Mouse (Mus musculus): ENCODE measurements around the gene Coro1c.

Coro1c gene

DNA sequence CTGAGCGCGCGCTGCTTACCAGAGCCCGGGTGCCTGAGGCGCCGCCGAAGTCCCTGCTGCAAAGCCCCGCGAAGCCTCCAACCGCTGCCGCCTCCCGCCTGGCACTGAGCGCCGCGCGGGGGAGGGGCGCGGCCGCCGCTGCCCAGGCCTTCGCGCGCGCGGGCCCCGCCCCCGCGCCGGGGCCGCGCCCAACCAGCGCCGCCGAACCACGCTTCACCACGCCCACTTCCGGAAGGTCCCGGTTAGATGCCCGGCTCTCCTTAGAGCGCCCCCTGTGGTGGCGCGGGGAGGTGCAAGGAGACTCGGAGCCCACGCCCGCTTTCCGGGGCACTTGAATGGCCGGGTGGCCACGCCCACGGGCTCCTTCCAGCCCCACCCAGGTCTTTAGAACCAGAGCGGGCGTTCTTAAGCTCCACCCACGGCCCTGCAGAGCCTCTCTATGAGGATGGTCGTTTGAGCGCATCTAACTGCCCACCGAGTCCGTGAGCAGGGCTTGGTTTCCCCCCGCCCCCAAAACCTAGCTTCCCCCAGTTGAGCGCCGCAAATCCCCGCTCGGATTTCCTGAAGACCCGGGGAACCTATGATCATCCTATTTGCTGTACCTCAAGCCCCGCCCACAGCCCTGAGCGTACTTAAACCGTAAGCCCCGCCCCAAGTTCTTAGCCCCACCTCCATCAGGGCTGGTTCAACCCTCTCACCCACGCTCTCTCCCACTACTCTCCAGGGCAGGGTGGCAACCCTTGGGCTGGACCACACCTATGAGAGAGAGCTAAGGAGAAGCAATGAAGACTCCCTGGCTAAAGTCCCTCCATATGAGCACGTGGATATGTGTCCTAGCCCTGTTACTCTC lies at the start of gene Coro1c:
Gene Coro1c (minus strand): TSS at position 167 of the 850 bp plus-strand sequence.
- DNase-seq: peak; percentile 99

- peak; percentile 98 for DNase-seq
These were observed 48.0 kb upstream of the Coro1c start for GRCm38 (mm10) chr5:113956510-113956909.

DNA sequence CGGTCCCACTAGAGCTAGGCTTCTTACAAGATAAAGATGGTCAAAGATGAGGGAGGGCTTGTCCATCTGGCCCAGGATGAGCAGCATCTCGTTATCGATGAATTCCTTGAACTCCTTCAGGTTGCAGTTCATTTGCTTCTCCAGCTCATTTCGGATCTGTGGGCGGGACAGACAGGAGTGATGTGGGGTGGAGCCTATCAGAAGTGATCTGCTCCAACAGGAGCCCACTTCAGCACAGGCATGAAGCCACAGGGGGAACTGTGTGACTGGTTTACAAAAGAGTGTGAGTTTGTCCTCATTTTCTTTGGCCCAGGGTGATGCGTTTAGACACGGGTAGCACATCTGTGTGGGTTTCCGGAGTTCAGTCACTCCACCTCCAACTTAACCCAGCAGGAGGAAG lies 47.1 kb upstream of the Coro1c start:
- DNase-seq: no peak

GRCm38 (mm10) chr5:113955281-113955680 lies 46.7 kb upstream of the Coro1c start:
- no peak for DNase-seq

GRCm38 (mm10) chr5:113954421-113954820 lies 45.9 kb upstream of the Coro1c start:
- peak; percentile 89 for DNase-seq

GRCm38 (mm10) chr5:113952519-113952918 lies 44.0 kb upstream of the Coro1c start:
- no peak for DNase-seq

DNA sequence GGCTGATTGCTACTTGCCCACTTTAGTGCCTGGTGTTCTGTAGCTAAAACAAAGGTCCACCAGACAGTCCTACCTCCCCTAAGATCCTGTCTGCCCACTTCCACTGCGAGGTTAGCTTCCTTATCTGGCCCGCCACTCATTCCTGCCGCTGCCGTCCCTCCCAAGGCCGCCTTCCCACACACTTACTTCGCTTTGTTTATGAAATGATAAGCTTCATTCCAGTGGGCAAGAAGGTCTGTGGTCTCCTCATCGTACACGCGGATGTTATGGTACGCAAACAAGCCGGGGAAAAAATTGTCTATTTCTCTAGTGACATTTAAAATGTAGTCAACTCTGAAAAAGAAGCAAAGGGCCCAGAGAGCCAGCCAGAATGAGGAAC lies 43.1 kb upstream of the Coro1c start:
- DNase-seq: no peak

GRCm38 (mm10) chr5:113950786-113951692 lies 42.5 kb upstream of the Coro1c start:
- no peak for DNase-seq

DNA sequence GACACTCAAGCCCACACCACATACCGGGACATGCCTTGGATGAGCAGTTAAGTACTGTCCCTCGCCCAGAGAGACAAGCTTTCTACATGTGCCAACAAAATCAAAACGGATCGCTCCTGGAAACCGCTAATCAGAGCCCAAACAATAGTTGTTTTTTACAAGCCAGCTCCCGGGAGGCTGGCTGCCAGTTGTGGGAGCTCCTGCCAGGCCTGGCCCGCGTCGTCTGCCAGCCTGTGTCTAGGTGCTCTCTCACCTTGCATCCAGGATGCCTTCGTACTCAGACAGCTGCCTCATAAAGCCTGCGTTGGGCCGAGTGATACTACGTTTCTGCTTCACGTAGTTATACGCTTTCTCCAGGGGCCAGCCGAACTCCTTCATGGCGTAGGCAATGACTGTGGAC lies 41.6 kb upstream of the Coro1c start:
- DNase-seq: no peak

DNA sequence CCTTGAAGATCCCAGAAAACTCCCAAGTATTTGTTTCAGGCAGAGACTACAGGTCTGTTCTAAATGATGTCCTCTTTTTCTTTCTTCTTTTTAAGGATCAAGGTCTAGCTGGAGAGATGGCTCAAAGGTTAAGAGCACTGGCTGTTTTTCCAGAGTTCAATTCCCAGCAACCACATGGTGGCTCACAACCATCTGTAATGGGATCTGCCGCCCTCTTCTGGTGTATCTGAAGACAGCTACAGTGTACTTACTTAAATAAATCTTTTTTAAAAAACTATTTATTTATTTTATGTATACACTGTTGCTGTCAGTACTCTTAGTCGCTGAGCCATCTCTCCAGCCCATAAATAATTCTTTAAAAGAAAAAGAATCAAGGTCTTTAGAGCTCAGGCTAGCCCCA lies 38.7 kb upstream of the Coro1c start:
- DNase-seq: no peak

DNA sequence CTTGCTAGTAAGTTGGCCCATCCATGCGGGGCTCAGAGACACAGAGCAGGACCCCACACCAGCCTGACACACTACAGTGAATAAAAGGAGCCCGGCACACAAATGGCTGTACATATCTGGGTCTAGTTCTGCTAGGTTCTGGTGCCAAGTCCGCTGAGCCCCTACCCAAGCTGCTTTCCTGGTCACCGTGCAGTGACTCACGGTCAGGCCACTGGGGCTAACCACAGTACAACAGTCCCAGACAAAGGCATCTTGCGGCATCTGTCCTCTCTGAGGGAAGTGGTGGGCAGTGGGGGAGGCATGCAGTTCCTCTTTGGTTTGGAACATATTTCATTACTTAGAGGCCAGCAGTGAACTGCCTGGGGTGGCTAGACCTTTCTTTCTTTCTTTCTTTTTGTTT lies 36.6 kb upstream of the Coro1c start:
- DNase-seq: no peak

DNA sequence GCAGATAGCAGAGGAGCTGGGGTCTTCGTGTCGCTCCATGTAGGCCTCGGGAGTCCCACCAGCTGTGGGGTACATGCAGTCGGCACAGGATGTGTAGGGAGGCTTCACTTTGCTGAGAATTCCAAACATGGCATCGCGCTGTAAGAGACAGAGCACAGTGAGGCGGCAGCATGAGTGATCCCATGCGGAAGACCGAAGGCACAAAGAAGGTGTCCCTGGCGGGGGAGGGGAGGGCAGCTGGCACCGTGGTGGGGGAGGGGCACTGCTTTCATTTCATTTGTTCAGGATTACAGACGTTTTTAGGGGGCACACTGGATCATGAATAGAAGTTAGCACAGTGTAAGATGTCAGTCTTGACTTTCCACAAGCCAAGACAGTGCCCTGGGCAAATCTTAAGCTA lies 34.8 kb upstream of the Coro1c start:
- no peak for DNase-seq

DNA sequence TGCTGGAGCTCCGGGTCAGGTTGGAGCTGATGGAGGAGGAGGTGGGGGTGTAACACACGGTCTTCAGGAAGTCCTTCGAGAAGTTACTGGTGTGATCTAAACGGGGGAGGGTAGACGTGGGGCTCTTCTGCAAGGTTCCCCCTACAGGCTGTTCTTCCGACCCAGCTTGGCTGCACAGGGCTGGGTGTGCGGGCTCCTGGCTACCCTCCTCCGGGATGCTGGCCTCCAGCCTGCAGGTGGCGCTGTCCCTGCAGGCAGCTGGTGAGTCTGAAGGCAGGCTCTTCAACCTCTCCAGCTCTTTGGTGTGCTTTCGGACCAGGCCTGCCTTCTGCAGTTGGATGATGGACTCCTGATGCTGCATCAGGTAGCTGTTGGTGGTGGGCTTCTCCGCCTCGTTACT lies 34.0 kb upstream of the Coro1c start:
- no peak for DNase-seq

DNA sequence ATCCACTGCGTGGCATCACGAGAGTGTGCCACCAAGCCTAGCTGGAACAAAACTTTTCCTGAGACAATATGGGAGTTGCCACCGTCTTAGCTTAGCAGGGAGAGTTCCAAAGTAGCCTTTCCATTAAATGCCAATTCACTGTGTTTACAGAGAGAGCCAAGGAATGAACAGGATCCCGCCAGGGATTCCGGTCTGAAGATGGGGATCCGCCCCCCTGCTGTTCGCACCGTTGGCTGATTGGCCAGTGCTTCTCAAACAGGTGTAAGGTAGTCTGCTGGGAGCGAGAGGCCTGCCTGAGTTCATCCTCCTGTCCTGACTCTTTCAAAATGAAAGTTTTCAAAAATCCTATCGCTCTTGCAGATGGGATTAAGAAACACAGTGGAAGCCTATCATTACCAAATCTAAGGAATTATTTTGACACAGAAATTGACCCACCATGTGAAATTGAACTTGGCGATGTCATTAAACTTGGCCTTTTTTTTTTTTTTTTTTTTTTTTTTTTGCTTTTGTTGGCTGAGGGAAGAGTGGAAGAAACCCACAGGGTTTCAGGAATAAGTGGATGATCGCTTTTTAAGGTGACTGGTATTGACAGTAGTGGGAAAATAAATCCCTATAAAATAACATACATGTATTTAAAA lies 30.8 kb upstream of the Coro1c start:
- no peak for DNase-seq

- no peak for DNase-seq
These were observed 29.1 kb upstream of the Coro1c start for GRCm38 (mm10) chr5:113937650-113938049.

DNA sequence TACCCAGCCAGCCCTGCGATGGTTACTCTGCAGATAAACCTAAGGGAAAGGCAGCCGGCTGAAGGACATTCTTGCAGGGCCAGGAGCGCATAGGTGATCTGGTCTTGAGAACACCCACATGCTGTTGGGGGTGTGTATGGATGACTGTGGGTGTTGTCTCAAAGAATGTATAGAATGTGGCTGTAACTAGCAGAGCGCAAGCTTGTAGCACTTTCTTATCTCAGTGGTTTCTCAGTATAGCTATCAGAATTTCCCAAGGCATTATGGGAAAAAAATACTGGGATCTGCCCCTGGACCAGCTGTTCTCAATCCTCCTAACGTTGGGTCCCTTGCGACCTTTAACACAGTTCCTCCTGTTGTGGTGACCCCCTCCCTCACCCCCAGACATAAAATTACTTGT lies 25.3 kb upstream of the Coro1c start:
- no peak for DNase-seq

GRCm38 (mm10) chr5:113933480-113933879 lies 24.9 kb upstream of the Coro1c start:
- DNase-seq: no peak

GRCm38 (mm10) chr5:113932310-113932709 lies 23.8 kb upstream of the Coro1c start:
- no peak for DNase-seq

DNA sequence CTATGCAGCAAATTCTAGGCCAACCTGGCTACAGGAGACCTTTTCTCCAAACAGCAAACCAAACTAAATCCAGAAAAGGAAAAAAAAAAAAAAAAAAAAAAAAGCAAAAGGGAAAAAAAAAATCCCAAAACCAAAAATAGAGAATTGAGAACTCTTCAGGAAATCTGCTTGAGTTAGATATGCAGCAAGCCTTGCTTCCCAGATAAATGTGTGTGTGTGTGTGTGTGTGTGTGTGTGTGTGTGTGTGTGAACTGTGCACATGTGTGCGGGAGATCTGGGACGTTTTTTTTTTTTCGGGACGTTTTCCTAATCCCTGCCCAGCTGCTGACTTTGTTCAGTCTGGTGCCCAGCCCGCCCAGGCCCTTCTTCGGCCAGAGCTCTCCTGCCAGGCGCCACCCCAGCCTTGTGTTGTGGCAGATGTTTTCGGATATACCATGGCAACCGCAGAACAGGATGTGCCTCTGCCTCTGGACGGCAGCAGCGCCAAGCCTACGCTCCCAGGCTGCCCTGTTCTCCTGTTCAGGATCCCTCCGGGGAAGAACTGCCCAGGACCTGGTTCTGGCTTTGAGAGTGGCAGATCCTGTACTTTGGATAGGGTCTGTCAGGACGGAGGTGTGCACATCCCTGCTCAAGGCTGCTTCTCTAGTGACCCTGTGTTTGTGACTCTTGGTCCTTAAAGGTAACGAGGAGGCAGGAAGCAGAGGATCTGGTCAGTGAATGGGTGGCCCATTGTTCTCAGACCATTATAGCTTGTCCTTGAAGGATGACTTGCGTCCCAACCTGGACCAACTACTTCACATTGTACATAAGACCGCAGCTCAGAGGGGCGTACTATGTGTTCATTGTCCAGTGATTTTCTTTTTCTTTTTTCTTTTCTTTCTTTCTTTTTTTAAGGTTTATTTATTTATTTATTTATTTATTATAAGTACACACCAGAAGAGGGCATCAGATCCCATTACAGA lies 22.4 kb upstream of the Coro1c start:
- DNase-seq: no peak

GRCm38 (mm10) chr5:113929950-113930647 lies 21.5 kb upstream of the Coro1c start:
- no peak for DNase-seq

DNA sequence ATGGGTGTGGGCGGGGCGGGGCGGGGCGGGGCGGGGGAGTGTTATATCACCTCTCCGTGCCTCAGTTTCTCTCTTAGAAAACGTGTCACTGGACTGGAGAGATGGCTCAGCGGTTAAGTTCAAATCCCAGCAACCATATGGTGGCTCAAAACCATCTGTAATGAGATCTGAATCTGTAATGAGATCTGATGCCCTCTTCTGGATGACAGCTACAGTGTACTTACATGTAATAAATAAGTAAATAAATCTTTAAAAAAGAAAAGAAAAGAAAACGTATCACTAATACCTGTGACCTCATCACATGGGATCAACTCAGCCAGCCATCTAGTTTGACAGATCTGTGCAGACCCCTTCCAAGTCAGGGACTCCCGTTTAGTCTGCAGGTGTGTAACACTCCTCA lies 21.0 kb upstream of the Coro1c start:
- DNase-seq: no peak

- no peak for DNase-seq
These were observed 16.1 kb upstream of the Coro1c start for GRCm38 (mm10) chr5:113924608-113925007.

Measured in right cerebral cortex, postnatal 4 days (tissue).